Mouse (Mus musculus): ENCODE data around the gene Id2. TPM values are rescaled to one million over a fixed set of nuclear protein-coding genes. Genes with fewer than 3 reads are reported as not detected.
A peak's percentile ranks its signal among the peaks of the same experiment; 100 is the strongest.

Gene Id2
- polyA plus RNA-seq, 3 experiments from 2014 or later = 414 to 1,496 (median 414) TPM

- no peak for ATAC-seq
Observed at GRCm38 (mm10) chr12:25104541-25104940, 7.6 kb upstream of the Id2 start.

DNA sequence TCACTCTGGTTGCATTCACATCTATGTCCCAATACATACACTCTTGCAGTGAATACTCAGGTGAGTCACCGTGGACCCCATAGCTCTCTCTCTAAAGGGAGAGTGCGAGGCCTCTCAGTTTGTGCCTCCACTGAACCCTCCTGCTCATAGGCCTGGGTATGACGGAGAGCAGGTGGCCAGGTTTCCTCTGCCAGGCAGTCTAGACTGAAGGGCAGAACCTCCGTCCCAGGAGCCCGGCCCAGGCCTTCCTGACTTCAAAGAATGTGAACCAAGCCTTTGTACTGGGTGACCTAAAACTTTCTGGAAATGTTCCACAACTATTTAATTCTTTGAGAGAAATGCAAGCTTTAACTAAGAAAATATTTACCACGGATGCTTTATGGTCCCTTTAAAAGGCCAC, 7.0 kb upstream of the Id2 start:
- ATAC-seq = no peak

DNA sequence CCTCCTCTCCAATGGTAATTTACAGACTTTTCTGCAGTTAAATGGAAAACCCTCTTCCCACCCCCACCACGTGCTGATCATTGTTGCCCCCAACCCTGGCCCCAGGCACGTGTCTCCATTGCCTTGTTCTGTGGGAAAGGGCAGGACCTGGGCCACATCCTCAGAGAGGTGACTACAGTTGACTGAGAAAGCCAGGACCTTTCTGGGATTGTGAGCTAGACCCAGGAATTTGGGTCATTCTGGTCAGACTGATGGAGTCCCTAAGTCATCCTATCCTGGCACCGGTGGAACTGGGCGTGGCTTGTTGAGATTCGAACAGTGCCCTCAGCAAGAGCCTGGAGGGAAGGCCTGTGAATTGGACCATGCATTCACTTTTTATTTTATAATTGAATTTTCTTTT, 4.4 kb upstream of the Id2 start:
- ATAC-seq = no peak

DNA sequence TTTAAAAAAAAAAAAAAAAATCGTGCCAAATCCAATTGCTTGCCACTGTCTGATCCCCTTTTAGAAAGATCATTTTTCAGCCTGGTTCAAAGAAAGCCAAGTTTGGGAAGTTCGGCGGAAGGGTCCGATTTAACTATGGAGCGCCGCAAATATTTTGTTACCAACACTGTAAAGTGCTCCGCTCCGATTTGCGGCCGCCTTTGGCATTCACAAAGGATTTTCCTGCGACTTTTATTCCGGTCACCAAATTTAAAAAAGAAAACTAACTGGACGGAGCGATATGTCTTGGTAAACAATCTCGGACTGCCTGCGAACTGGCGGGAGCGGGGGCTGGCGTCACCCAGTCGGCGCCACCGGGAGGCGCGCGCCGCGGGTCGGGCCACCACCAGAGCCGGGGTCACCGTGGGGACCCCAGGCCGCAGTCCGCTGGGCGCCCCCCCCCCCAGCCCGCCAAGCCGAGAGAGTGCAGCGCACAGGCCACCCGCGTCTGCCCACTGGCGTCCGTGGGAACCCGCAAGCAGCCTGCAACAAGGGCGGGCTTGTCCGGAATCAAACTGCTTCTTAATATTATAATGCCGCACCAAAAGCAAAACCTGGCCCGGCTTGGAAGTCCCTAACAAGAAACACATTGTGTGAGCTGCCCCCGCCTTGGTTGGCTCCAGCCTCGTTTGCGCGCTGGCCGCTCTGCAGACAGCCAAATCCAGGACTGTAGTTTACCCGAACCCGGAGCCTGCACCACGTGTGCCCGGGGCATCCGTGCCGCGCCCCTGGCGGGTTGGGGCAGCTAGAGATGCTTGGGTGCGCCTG, 3.7 kb upstream of the Id2 start:
- no peak for ATAC-seq

- ATAC-seq = no peak
Observed at GRCm38 (mm10) chr12:25099563-25100408, 2.8 kb upstream of the Id2 start.

DNA sequence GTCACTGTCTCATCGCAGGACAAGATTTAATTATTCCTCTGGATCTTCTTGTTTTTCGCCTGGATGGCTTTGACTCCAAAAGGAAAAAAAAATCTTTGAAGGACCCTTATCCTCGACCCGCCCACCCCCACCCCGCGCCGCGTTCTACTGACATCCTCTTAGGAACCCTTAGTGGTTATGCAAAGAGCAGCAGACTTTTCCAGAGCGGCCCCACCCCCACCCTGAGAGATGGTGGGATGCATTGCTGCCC, 2.3 kb upstream of the Id2 start:
- no peak for ATAC-seq

- peak; percentile 20 for ATAC-seq
Observed at GRCm38 (mm10) chr12:25098561-25099312, 1.8 kb upstream of the Id2 start.

DNA sequence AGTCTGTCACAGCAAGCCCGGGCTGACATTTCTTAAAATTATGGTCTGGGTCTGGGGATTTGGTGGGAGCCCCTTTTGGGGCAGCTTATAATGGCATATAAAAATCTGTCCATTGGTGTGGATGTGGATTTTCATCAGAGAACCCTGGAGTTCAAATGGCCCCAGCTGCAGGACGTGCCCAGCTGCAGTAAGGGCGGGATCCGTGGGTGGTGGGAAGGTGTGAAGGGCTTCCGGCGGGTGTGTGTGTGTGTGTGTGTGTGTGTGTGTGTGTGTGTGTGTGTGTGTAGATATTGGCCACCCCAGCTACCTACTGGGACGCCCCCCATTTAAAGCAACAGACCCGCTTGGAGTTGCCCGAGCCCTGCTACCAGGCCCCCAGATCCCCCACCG, 1.2 kb upstream of the Id2 start:
- ATAC-seq = no peak

DNA sequence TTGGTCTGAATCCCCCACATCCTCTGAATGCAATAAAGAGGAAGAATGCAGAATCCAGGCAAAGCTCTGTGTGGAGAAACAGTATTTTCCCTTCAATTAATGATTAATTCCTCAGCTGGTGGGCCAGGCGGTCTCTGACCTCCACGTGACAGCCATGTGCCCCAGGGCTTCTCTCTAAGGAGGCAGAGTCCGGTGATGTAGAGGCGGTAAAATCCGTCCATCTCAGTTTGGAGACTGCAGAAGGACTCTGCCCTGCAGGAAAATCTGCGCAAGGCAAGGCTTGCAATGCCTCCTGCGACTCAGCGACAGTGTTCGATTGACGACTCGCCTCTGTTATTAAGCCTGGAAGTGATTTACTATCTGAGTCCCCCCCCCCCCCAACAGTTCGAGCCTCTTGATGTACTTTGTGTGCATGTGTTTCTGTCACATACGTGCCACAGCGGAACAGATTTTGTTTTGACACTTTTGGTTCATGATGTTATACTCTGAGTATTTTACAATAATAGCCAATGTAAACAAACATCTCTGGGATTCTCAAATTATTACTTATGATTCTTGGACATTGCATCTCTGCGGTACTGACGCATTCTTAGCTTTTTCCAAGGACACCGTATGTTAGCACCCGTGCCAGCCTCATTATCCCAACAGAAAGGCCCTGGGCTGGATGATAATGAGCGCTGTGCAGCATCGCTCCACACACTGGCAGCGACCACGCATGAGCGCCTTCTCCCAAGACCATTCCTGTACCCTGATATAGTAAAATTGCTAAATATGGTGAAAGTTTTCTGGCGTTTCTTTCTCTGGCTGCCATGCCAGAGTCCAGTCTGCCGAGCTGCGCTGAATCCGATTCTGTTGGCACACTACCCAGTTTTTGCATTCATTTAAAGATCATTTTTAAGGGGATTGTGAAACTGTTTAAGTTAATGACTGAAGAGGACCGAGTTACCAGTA, 545 bp upstream of the Id2 start:
- no peak for ATAC-seq

GRCm38 (mm10) chr12:25096640-25097051, 294 bp downstream of the Id2 start:
- no peak for ATAC-seq

GRCm38 (mm10) chr12:25095974-25096639, 833 bp downstream of the Id2 start:
- peak; percentile 89 for ATAC-seq

DNA sequence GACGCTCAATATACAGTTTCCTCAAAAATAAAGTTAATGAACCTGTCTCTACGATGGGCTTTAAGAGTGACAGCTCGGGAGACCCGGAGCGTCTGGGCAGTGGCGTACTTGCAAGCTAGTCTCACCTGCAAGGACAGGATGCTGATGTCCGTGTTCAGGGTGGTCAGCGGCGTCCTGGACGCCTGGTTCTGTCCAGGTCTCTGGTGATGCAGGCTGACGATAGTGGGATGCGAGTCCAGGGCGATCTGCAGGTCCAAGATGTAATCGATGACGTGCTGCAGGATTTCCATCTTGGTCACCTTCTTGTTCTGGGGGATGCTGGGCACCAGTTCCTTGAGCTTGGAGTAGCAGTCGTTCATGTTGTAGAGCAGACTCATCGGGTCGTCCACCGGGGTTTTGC, 1.4 kb downstream of the Id2 start:
- peak; percentile 4 for ATAC-seq

DNA sequence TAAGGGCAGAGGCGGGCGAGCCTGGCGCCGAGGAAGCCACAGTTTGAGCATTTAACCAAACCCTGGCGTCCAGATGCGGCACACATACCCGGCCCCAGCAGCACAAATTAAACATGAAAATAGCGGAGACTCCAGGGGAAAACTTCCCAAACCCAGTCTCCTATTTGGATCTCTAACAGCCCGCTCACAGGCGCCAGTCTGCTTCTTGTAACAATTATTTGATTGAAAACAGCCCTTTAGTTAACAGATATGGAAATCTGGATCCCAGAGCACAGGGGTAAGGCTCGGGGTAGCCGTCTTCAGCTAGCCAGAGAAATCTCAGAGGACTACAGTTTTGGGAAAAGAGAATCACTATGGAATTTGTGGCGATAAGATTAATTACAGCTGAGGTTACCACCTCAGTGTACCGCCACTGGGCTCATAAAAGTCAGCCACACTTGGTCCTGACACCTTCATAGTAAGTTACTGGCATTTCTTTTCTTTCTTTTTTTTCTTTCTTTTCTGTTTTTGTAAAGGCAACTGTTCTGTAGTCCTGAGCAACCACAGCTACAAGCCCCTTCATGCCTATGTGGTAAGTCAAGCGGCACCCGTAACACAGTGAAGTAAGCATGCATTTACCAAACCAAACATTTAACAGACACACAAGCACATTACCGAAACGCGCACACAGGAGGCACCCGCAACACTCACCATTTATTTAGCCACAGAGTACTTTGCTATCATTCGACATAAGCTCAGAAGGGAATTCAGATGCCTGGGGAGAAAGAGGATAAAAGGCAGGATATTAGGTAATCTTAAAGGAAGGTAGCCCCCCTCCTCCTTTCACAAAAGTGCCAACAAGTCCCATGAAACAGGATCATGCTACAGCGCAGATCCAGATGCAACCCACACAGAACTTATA, 2.1 kb downstream of the Id2 start:
- no peak for ATAC-seq

- no peak for ATAC-seq
Observed at GRCm38 (mm10) chr12:25093241-25093774, 3.6 kb downstream of the Id2 start.

GRCm38 (mm10) chr12:25092751-25093211, 4.2 kb downstream of the Id2 start:
- no peak for ATAC-seq

GRCm38 (mm10) chr12:25092027-25092704, 4.8 kb downstream of the Id2 start:
- peak; percentile 27 for ATAC-seq

GRCm38 (mm10) chr12:25089433-25089832, 7.5 kb downstream of the Id2 start:
- ATAC-seq = no peak

DNA sequence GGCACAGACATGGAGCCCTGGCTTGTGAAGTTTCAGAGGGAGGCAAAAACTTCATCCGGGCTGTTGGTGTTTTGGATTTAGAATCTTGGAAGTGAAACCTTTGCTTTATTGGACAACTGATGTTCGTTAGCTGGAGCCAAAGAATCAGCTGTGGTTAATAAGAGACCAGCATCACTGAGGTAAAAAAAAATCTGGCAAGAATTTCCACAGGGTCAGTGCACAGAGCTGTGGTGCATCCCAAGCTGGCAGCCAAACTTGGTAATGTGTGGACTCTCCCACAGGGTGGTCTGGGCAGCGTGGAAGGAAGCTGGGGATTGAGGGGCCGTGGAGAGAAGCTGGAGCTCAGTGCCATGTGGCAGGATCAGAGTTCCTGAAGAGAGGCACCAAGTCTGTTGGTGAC, 10.0 kb downstream of the Id2 start:
- ATAC-seq = no peak
